In the genomic region with DNA sequence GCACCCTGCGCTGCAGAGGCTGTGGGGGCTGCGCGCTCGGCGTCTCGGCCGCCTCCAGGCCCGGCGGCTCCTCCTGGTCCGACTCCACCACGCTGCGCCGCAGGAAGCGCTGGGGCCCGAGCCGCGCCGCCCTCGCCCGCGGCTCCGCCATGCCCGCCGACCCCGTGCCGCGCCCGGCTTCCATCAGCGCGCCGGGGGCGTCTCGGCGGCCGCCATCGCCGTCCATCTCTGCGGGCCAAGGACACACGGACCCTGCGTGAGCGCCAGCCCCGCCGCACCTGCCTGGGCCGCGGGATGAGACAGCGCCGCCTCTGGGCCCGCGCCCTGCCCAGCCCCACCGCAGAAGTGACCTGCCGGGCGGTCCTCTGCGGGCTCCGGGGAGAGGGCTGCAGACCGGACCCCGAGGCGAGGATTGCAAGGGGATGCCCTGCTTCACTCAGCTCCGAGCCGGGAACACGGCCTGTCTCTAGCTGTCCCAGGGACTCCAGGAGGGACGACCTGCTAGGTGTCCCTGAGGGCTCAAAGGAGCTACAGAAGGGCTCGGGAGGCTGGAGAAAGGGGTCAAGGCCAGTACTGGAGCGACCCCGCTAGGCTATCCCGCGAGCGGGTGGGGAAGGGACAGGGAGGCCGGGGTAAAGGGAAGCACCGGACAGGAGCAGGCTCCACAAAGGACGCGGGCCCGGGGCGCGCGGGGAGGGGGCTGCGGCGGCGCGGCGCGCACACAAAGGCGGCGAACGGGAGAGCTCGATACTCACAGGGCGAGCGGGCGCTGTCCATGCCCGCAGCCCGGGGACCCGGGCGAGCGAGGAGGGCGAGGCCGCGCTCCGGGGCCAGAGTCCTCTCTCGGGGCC, we compare ENCODE assay signal across 9 mouse cellular contexts. TPM values are rescaled to one million over a fixed set of nuclear protein-coding genes. Genes with fewer than 3 reads are reported as not detected.
DNase-seq lines count a peak whose midpoint lies in the region; ATAC-seq lines count a peak whose summit lies in the region.
"Had no signal": no experiment of that assay in that cellular context is flagged by ENCODE, and none has a peak within 500 bp of the region (broad histone marks: within the 10 kb centered on the region; RNA-seq: fewer than 3 reads in every experiment).

No protein-coding gene starts in this region.

- peaks cover 7% of the 10 kb centered on the region for H3K4me1 ChIP-seq in erythroblast, embryonic 14.5 days (ENCODE audit: control insufficient read depth)
- H3K4me1 ChIP-seq in heart, embryonic 12.5 days (replicated peaks) = peaks cover 38% of the 10 kb centered on the region

- peaks cover 57% of the 10 kb centered on the region for H3K27me3 ChIP-seq in erythroblast, embryonic 14.5 days (ENCODE audit: control insufficient read depth)
- H3K27me3 ChIP-seq in heart, embryonic 12.5 days (replicated peaks) = peaks cover 89% of the 10 kb centered on the region
- H3K27me3 ChIP-seq in splenic B cell, adult 2 months (ENCODE audit: control insufficient read depth, insufficient read depth, low read length, poor library complexity, severe bottlenecking) = no peaks in the 10 kb centered on the region

- H3K27ac ChIP-seq in heart, embryonic 12.5 days (ENCODE audit: poor library complexity, severe bottlenecking) = no peak overlapping the region

- H3K9ac ChIP-seq in heart, embryonic 12.5 days = peak overlapping the region; percentile 76

- peak; percentile 78 for DNase-seq in Muller cell, postnatal 12 days (ENCODE audit: inconsistent ontology term)
- peak; percentile 81 for DNase-seq in embryo, embryonic 9.5 days (ENCODE audit: extremely low spot score)
- peak; percentile 43 for DNase-seq in kidney, postnatal 10 days
- peak; percentile 12 for DNase-seq in splenic B cell, adult 2 months (ENCODE audit: low read depth, low spot score)

- peak overlapping the region; percentile 98 for H3K4me2 ChIP-seq in heart, embryonic 12.5 days

- H3K4me3 ChIP-seq in erythroblast, embryonic 14.5 days (replicated peaks) = peak overlapping the region; percentile 51
- peak overlapping the region; percentile 69 for H3K4me3 ChIP-seq in heart, embryonic 12.5 days

- peaks cover 2% of the 10 kb centered on the region; the same call in 1 of the 2 replicates for H3K9me3 ChIP-seq in erythroblast, embryonic 14.5 days (ENCODE audit: control insufficient read depth, low read length)
- H3K9me3 ChIP-seq in heart, embryonic 12.5 days (replicated peaks) = no peaks in the 10 kb centered on the region

- WGBS in heart, embryonic 12.5 days = under 1% methylated on average over 98 of the region's 98 CpGs

- H3K36me3 ChIP-seq in erythroblast, embryonic 14.5 days (ENCODE audit: control insufficient read depth) = no peaks in the 10 kb centered on the region
- no peaks in the 10 kb centered on the region for H3K36me3 ChIP-seq in heart, embryonic 12.5 days
- no peaks in the 10 kb centered on the region for H3K36me3 ChIP-seq in splenic B cell, adult 2 months (ENCODE audit: control insufficient read depth, insufficient read depth, low read length, poor library complexity, severe bottlenecking)

- ATAC-seq in erythroblast, adult 5-6 weeks (replicated peaks; ENCODE audit: low FRiP score, poor library complexity, severe bottlenecking) = no peak
- ATAC-seq in heart, embryonic 12.5 days (ENCODE audit: insufficient number of reproducible peaks, low FRiP score) = peak; percentile 47
- peak; percentile 14; the same call in 1 of the 2 replicates for ATAC-seq in megakaryocyte progenitor cell, adult 5-6 weeks (replicated peaks; ENCODE audit: poor library complexity)

RNA-seq across cellular contexts. Expression of a gene that starts 0.6 kb away (rescaled TPM):
- polyA plus RNA-seq in erythroblast, embryonic 14.5 days (2012) = not detected in 2 replicates
- total RNA-seq in erythroblast, adult 5-6 weeks (2015; ENCODE audit: low replicate concordance) = not detected in 2 replicates
- total RNA-seq in erythroblast, adult 5-6 weeks (2017; ENCODE audit: low replicate concordance) = not detected in 2 replicates
- polyA plus RNA-seq in heart, embryonic 12.5 days (2016; fragmentation: Nextera tagmentation; extraction: Ambion mirVana) = 0.89 and 1.4 TPM in 2 replicates
- total RNA-seq in megakaryocyte progenitor cell, adult 5-6 weeks (2015) = not detected in 2 replicates
- 0.03 TPM in 1 of 2 replicates, not detected in the other for total RNA-seq in megakaryocyte progenitor cell, adult 5-6 weeks (2017)
- polyA plus RNA-seq: C2C12 had no signal

RNA-seq across cellular contexts. Expression of a gene that starts 40.1 kb away (rescaled TPM):
- polyA plus RNA-seq in erythroblast, embryonic 14.5 days (2012) = 1.8 and 1.9 TPM in 2 replicates
- 18.3 and 22.2 TPM in 2 replicates for total RNA-seq in erythroblast, adult 5-6 weeks (2015; ENCODE audit: low replicate concordance)
- total RNA-seq in erythroblast, adult 5-6 weeks (2017; ENCODE audit: low replicate concordance) = 6.4 and 13.3 TPM in 2 replicates
- polyA plus RNA-seq in heart, embryonic 12.5 days (2016; fragmentation: Nextera tagmentation; extraction: Ambion mirVana) = 51.0 and 55.8 TPM in 2 replicates
- total RNA-seq in megakaryocyte progenitor cell, adult 5-6 weeks (2015) = 68.2 and 69.6 TPM in 2 replicates
- total RNA-seq in megakaryocyte progenitor cell, adult 5-6 weeks (2017) = 38.4 and 38.8 TPM in 2 replicates

Comparison
In these comparisons a context has a peak if more than half of its experiments do, and no peak if none do; other contexts are left out.
1. DNase-seq: peak in every context shown above with its lines; median percentile 81 in embryo, embryonic 9.5 days; 78 in Muller cell, postnatal 12 days; 43 in kidney, postnatal 10 days; 12 in splenic B cell, adult 2 months.